Mouse (Mus musculus) midbrain, embryonic 13.5 days (tissue): Measurements from ENCODE around the gene Nabp1. TPM values are rescaled to one million over a fixed set of nuclear protein-coding genes. Genes with fewer than 3 reads are reported as not detected.

Experiments used
- ATAC-seq: fragments of 200-750 bp; cut with Nextera tagmentation; 2 replicates; pipeline ENCODE4 v1.8.0; 2017; ENCODE audit warnings: mild to moderate bottlenecking, moderate TSS enrichment, moderate library complexity
- H3K27ac ChIP-seq: fragments of 300-500 bp; sonication (generic); 2 replicates; pipeline ENCODE4 v1.5.1; 2015; ENCODE audit warnings: inconsistent platforms, mild to moderate bottlenecking, moderate library complexity
- H3K27me3 ChIP-seq: fragments of 300-500 bp; sonication (generic); 2 replicates; pipeline ENCODE4 v1.6.1; 2015; ENCODE audit warnings: mild to moderate bottlenecking, inconsistent platforms
- H3K36me3 ChIP-seq: fragments of 300-500 bp; sonication (generic); 2 replicates; pipeline ENCODE4 v1.6.1; 2015; ENCODE audit warnings: mild to moderate bottlenecking, inconsistent platforms
- H3K4me1 ChIP-seq: fragments of 300-500 bp; sonication (generic); replicated peaks from 2 replicates; pipeline ENCODE4 v1.6.1; 2015; ENCODE audit warnings: inconsistent platforms
- H3K4me2 ChIP-seq: fragments of 300-500 bp; sonication (generic); replicated peaks from 2 replicates; pipeline ENCODE4 v1.6.1; 2015; ENCODE audit warnings: moderate library complexity, mild to moderate bottlenecking, inconsistent platforms
- H3K4me3 ChIP-seq: fragments of 300-500 bp; sonication (generic); replicated peaks from 2 replicates; pipeline ENCODE4 v1.5.1; 2015; ENCODE audit warnings: mild to moderate bottlenecking, inconsistent platforms
- H3K9ac ChIP-seq: fragments of 300-500 bp; sonication (generic); replicated peaks from 2 replicates; pipeline ENCODE4 v1.6.1; 2015; ENCODE audit warnings: mild to moderate bottlenecking, inconsistent platforms
- H3K9me3 ChIP-seq: fragments of 300-500 bp; sonication (generic); 2 replicates; pipeline ENCODE4 v1.6.1; 2016; ENCODE audit warnings: mild to moderate bottlenecking, inconsistent platforms
- WGBS: fragments of 180-500 bp; shearing (Covaris S2); methylation state at CpG from one replicate; pipeline ENCODE4 v1.1.7; 2015; 5-methylcytosine and 5-hydroxymethylcytosine counted together
- polyA plus RNA-seq: library from polyadenylated mRNA; unstranded; fragments of >200 nt; fragmentation: Nextera tagmentation; extraction: Ambion mirVana; gene quantifications from 2 replicates; pipeline ENCODE4 v1.2.1, GENCODE M21; 2015

Nabp1 gene
- polyA plus RNA-seq, 1 experiment from 2014 or later: 9.3 TPM

DNA sequence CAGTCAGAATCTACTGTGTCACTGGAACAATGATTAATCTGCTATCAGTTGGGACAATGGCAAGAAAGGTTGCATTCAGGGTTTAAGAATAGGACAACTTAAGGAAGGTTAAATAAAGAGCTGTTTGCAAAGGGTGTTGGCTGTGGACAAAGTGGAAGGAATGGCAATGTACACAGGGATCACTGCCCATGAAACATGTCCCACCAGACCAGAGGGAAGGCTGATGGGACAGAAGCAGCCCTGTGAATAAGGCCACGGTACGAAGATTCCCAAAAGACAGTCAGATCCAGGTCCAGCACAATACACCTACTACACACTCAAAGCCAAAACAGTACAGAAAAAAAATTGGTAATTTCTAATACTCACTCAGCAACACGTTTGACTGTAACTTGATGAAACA, 30.3 kb upstream of the Nabp1 start:
- H3K36me3 ChIP-seq: no peaks in the 10 kb centered on the region

GRCm38 (mm10) chr1:51507436-51507835, 29.2 kb upstream of the Nabp1 start:
- no peak overlapping the region for H3K27ac ChIP-seq
- H3K4me1 ChIP-seq: no peaks in the 10 kb centered on the region
- H3K27me3 ChIP-seq: no peaks in the 10 kb centered on the region
- H3K4me2 ChIP-seq: no peak overlapping the region
- H3K9ac ChIP-seq: no peak overlapping the region
- H3K4me3 ChIP-seq: no peak overlapping the region
- no peaks in the 10 kb centered on the region for H3K9me3 ChIP-seq
- ATAC-seq: no peak
- H3K36me3 ChIP-seq: no peaks in the 10 kb centered on the region
- WGBS: 80% methylated on average over 5 of the region's 5 CpGs

More for the DNA sequence above, 30.3 kb upstream of the Nabp1 start:
- Histone ChIP-seq H3K27me3 (no peaks in the 10 kb centered on the region), H3K4me2 (no peak overlapping the region), H3K27ac (no peak overlapping the region), H3K9ac (no peak overlapping the region), H3K9me3 (no peaks in the 10 kb centered on the region), H3K4me1 (no peaks in the 10 kb centered on the region), H3K4me3 (no peak overlapping the region)
- ATAC-seq: no peak
- WGBS: 63% methylated on average over 3 of the region's 3 CpGs

- no peak for ATAC-seq
- Histone ChIP-seq H3K9ac (no peak overlapping the region), H3K4me3 (no peak overlapping the region), H3K9me3 (no peaks in the 10 kb centered on the region), H3K4me1 (no peaks in the 10 kb centered on the region), H3K27me3 (no peaks in the 10 kb centered on the region), H3K4me2 (no peak overlapping the region), H3K36me3 (no peaks in the 10 kb centered on the region), H3K27ac (no peak overlapping the region)
- 90% methylated on average over 4 of the region's 4 CpGs for WGBS
Measured at GRCm38 (mm10) chr1:51506236-51506635, 28.0 kb upstream of the Nabp1 start.

GRCm38 (mm10) chr1:51505632-51506031, 27.4 kb upstream of the Nabp1 start:
- H3K4me1 ChIP-seq: no peaks in the 10 kb centered on the region
- no peak overlapping the region for H3K4me3 ChIP-seq
- ATAC-seq: no peak
- no peaks in the 10 kb centered on the region for H3K36me3 ChIP-seq
- H3K27me3 ChIP-seq: no peaks in the 10 kb centered on the region
- no peak overlapping the region for H3K9ac ChIP-seq
- H3K4me2 ChIP-seq: no peak overlapping the region
- no peaks in the 10 kb centered on the region for H3K9me3 ChIP-seq
- no peak overlapping the region for H3K27ac ChIP-seq
- 94% methylated on average over 1 of the region's 1 CpGs for WGBS

GRCm38 (mm10) chr1:51503055-51503454, 24.8 kb upstream of the Nabp1 start:
- Histone ChIP-seq H3K9ac (no peak overlapping the region), H3K36me3 (no peaks in the 10 kb centered on the region), H3K4me3 (no peak overlapping the region), H3K4me2 (no peak overlapping the region), H3K4me1 (no peaks in the 10 kb centered on the region), H3K27me3 (no peaks in the 10 kb centered on the region), H3K9me3 (no peaks in the 10 kb centered on the region), H3K27ac (no peak overlapping the region)
- WGBS: 92% methylated on average over 2 of the region's 2 CpGs
- no peak for ATAC-seq

DNA sequence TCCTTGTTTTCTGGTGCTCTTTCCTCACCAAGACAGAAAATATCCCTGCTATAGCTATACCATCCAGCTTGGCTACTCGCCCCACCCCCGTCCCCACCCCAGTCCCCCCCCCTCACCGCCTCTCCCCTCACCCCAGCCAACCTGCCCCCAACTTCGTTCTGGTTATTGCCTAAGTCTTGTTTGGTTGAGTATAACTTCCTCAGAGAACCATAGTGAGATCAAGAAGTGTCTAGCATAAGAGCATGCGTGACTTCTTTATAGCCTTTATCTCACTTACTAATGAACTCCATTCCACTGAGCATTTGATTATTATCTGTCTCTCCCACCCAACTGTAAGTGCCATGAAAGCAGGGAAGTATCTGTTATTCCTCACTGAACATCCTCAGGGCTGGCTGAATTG, 24.1 kb upstream of the Nabp1 start:
- Histone ChIP-seq H3K4me1 (no peaks in the 10 kb centered on the region), H3K9me3 (no peaks in the 10 kb centered on the region), H3K36me3 (no peaks in the 10 kb centered on the region), H3K4me2 (no peak overlapping the region), H3K27me3 (no peaks in the 10 kb centered on the region), H3K27ac (no peak overlapping the region), H3K4me3 (no peak overlapping the region), H3K9ac (no peak overlapping the region)
- WGBS: 93% methylated on average over 5 of the region's 5 CpGs
- no peak for ATAC-seq

- Histone ChIP-seq H3K27me3 (no peaks in the 10 kb centered on the region), H3K4me2 (no peak overlapping the region), H3K36me3 (no peaks in the 10 kb centered on the region), H3K9ac (no peak overlapping the region), H3K4me1 (no peaks in the 10 kb centered on the region), H3K4me3 (no peak overlapping the region), H3K27ac (no peak overlapping the region), H3K9me3 (no peaks in the 10 kb centered on the region)
- 86% methylated on average over 12 of the region's 12 CpGs for WGBS
- no peak for ATAC-seq
Measured at GRCm38 (mm10) chr1:51501251-51501650, 23.0 kb upstream of the Nabp1 start.

DNA sequence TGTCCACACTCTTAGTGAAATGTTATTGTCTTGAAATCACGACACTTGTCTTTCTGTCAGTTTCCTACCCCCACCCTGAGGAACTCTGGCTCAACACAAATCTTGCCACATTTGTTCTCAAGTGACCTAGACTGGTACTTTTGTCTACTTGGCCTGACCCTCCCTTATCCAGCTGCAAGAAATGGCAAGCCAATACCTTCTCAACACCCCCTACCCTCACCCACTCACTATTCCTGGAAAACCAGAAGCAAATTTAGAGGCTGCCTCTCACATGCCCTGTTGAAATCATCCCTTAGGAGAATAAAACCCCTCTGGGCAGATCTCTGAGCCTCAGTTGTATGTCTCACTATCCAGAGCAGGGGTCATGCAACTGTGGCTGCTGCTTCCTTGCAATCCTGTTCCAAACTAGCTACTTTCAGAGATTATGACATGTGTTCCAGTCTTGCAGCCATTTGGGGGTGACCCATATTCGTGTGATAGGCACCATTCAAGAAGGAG, 20.4 kb upstream of the Nabp1 start:
- Histone ChIP-seq H3K36me3 (no peaks in the 10 kb centered on the region), H3K4me2 (no peak overlapping the region), H3K9ac (no peak overlapping the region), H3K4me1 (no peaks in the 10 kb centered on the region), H3K27ac (no peak overlapping the region), H3K4me3 (no peak overlapping the region), H3K9me3 (no peaks in the 10 kb centered on the region), H3K27me3 (no peaks in the 10 kb centered on the region)
- 73% methylated on average over 2 of the region's 2 CpGs for WGBS
- no peak for ATAC-seq

DNA sequence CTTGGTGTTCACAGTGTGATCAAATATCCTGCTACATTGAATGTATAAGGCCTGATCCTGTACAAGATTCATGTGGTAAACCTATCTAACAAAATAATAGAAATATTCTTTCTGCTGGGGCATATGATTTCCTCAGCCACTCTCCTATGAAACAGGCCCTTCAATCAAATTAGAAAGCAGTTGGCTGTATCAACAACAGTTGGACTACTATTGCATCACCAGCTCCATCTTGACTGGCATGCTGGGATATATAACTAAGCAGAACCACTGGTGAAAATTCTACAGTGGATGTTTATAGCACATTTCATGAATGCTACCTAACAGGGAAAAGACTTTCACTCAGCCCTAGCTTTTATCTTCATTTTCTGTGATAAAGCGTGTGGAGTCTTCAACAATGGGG, 17.9 kb upstream of the Nabp1 start:
- no peak for ATAC-seq
- no peaks in the 10 kb centered on the region for H3K36me3 ChIP-seq
- H3K9ac ChIP-seq: no peak overlapping the region
- H3K27me3 ChIP-seq: no peaks in the 10 kb centered on the region
- H3K4me1 ChIP-seq: no peaks in the 10 kb centered on the region
- 100% methylated on average over 1 of the region's 1 CpGs for WGBS
- H3K4me3 ChIP-seq: no peak overlapping the region
- no peaks in the 10 kb centered on the region for H3K9me3 ChIP-seq
- H3K4me2 ChIP-seq: no peak overlapping the region
- H3K27ac ChIP-seq: no peak overlapping the region

- H3K27me3 ChIP-seq: no peaks in the 10 kb centered on the region
- H3K4me1 ChIP-seq: no peaks in the 10 kb centered on the region
- H3K4me2 ChIP-seq: no peak overlapping the region
- no peaks in the 10 kb centered on the region for H3K9me3 ChIP-seq
- no peak overlapping the region for H3K4me3 ChIP-seq
- no peak overlapping the region for H3K27ac ChIP-seq
- WGBS: 91% methylated on average over 7 of the region's 7 CpGs
- H3K9ac ChIP-seq: no peak overlapping the region
- ATAC-seq: no peak
- H3K36me3 ChIP-seq: no peaks in the 10 kb centered on the region
Measured at GRCm38 (mm10) chr1:51493592-51494307, 15.5 kb upstream of the Nabp1 start.

DNA sequence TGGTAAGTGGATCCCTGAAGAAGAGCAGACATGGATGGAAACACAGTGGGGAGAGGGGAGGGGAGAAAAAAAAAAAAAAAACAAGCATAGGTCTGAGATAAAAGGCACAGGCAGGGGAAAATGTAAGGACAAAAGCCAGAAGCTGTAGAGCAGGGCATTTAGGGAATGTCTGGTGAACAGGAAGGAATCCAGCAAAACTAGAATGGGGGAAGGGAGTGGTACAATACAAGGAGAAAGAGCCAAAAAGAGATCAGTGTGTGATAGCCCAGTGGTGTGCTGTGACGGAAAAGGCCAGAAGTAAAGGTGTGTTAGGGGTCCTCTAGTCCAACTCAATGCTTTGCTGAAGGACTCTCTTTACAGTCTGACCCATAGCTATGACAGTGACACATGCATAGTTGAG, 8.1 kb upstream of the Nabp1 start:
- Histone ChIP-seq H3K4me2 (no peak overlapping the region), H3K27ac (no peak overlapping the region), H3K36me3 (no peaks in the 10 kb centered on the region), H3K9ac (no peak overlapping the region), H3K4me3 (no peak overlapping the region), H3K9me3 (no peaks in the 10 kb centered on the region), H3K27me3 (no peaks in the 10 kb centered on the region), H3K4me1 (no peaks in the 10 kb centered on the region)
- no peak for ATAC-seq
- 84% methylated on average over 1 of the region's 1 CpGs for WGBS

GRCm38 (mm10) chr1:51480386-51480785, 2.2 kb upstream of the Nabp1 start:
- Histone ChIP-seq H3K27me3 (peaks cover 4% of the 10 kb centered on the region; the same call in 1 of the 2 replicates), H3K9me3 (no peaks in the 10 kb centered on the region), H3K4me1 (peaks cover 8% of the 10 kb centered on the region; the same call in 1 of the 2 replicates), H3K36me3 (no peaks in the 10 kb centered on the region), H3K4me2 (no peak overlapping the region), H3K4me3 (no peak overlapping the region), H3K9ac (no peak overlapping the region), H3K27ac (no peak overlapping the region)
- ATAC-seq: no peak

DNA sequence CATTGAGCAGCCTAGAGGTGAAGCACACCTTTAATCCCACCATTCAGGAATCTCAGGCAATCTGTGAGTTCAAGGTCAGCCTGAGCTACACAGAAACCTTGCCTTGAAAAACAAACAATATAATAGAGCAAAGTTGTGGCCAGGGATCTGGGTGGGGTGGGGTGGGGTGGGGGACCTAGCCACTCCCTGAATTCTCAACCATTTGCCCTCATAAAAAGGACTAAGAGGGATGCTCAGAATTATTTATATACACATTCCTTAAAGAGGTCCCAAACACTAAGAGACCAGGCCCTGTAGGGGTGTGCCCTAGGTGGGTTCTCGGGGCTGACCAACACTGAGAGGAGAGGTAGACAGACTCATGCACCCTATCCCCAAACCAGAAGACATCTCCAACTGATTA, 1.5 kb upstream of the Nabp1 start:
- no peaks in the 10 kb centered on the region for H3K9me3 ChIP-seq
- no peak overlapping the region for H3K4me2 ChIP-seq
- no peak overlapping the region for H3K27ac ChIP-seq
- H3K36me3 ChIP-seq: no peaks in the 10 kb centered on the region
- H3K4me3 ChIP-seq: no peak overlapping the region
- ATAC-seq: no peak
- 92% methylated on average over 1 of the region's 1 CpGs for WGBS
- no peak overlapping the region for H3K9ac ChIP-seq
- peaks cover 8% of the 10 kb centered on the region; the same call in 1 of the 2 replicates for H3K4me1 ChIP-seq
- H3K27me3 ChIP-seq: peaks cover 4% of the 10 kb centered on the region; the same call in 1 of the 2 replicates
